Comparison of ENCODE assay signal across 9 mouse cellular contexts in the genomic region with DNA sequence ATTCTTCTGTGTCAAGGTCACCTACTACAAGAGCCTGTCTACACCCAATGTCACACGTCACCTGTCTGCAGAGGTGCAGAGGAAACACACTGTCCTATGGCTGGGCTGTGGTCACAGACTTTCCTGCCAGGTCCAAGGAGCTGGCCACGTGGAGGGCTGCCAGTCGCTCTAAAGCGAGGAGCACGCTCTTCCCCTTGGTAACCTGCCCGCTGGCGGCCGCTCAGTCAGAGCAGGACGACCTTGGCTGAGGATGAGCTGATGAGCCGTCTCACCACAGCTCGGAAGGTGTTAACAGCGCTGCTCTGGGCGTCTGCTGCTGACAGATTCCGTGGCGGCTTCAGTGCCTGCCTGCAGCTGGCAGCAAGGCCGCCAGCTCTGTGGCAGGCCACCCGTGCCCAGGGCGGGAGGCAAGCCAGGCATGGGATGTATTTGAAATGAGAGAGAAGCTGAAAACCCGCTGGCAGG. TPM values are rescaled to one million over a fixed set of nuclear protein-coding genes. Genes with fewer than 3 reads are reported as not detected.
A peak's percentile ranks its signal among the peaks of the same experiment; 100 is the strongest.
DNase-seq lines count a peak whose midpoint lies in the region; ATAC-seq and TF ChIP-seq lines count a peak whose summit lies in the region.
"Had no signal": no experiment of that assay in that cellular context is flagged by ENCODE, and none has a peak within 500 bp of the region (broad histone marks: within the 10 kb centered on the region; RNA-seq: fewer than 3 reads in every experiment).

No protein-coding gene starts in this region.

- 73% methylated on average over 19 of the region's 19 CpGs for WGBS in liver, adult 2 months
- 78% methylated on average over 19 of the region's 19 CpGs for WGBS in liver, postnatal 0 days (ENCODE audit: insufficient replicate concordance)
- WGBS in limb, embryonic 12.5 days = 75% methylated on average over 19 of the region's 19 CpGs

- no peak overlapping the region for H3K27ac ChIP-seq in liver, adult 2 months (replicated peaks; ENCODE audit: insufficient read depth, low read depth, low read length)
- H3K27ac ChIP-seq in liver, postnatal 0 days (ENCODE audit: low read depth) = no peak overlapping the region
- peak overlapping the region; percentile 29; the same call in 1 of the 2 replicates for H3K27ac ChIP-seq in limb, embryonic 12.5 days

- H3K79me2 ChIP-seq in liver, adult 2 months (ENCODE audit: control insufficient read depth, insufficient read depth, low read length) = no peaks in the 10 kb centered on the region

- no peak overlapping the region for H3K4me3 ChIP-seq in liver, adult 2 months (ENCODE audit: insufficient read depth, low read depth, low read length)
- no peak overlapping the region for H3K4me3 ChIP-seq in liver, postnatal 0 days (ENCODE audit: low read depth, low read length)
- H3K4me3 ChIP-seq in limb, embryonic 12.5 days (replicated peaks) = no peak overlapping the region
- H3K4me3 ChIP-seq: erythroblast, embryonic 14.5 days had no signal

- H3K27me3 ChIP-seq in liver, adult 2 months (ENCODE audit: control insufficient read depth, insufficient read depth, low read length) = no peaks in the 10 kb centered on the region
- H3K27me3 ChIP-seq in liver, postnatal 0 days (ENCODE audit: insufficient read depth, low read length) = no peaks in the 10 kb centered on the region
- no peaks in the 10 kb centered on the region for H3K27me3 ChIP-seq in limb, embryonic 12.5 days

- peak; percentile 93 for DNase-seq in liver, adult 2 months (ENCODE audit: extremely low read depth, low read depth, low spot score)
- no peak for DNase-seq in liver, postnatal 0 days
- peak; percentile 84 for DNase-seq in cerebellum, adult 9-11 months
- peak; percentile 87 for DNase-seq in gastrocnemius, postnatal 25 days
- DNase-seq in testis, postnatal 14 days (ENCODE audit: low spot score) = peak; percentile 61

- no peak overlapping the region for H3K4me2 ChIP-seq in liver, postnatal 0 days (ENCODE audit: low read depth, low read length)
- H3K4me2 ChIP-seq in limb, embryonic 12.5 days = no peak overlapping the region

- no peak for TF ChIP-seq EP300 in liver, postnatal 0 days (IDR thresholded peaks at IDR 0.05; ENCODE audit: low read depth)

- H3K9ac ChIP-seq in liver, adult 2 months (ENCODE audit: low read depth, low read length) = no peak overlapping the region
- H3K9ac ChIP-seq in liver, postnatal 0 days (replicated peaks) = no peak overlapping the region
- no peak overlapping the region for H3K9ac ChIP-seq in limb, embryonic 12.5 days (replicated peaks)

- no peak for ATAC-seq in liver, postnatal 0 days
- ATAC-seq in inflammation-experienced regulatory T-cells, adult 6 months = peak; percentile 52
- ATAC-seq in limb, embryonic 12.5 days (ENCODE audit: insufficient number of reproducible peaks, insufficient read depth, low FRiP score, low TSS enrichment, low read depth) = no peak
- ATAC-seq in CD4-positive, CD25-positive, alpha-beta regulatory T cell, adult 4 months = no peak

- no peaks in the 10 kb centered on the region for H3K9me3 ChIP-seq in liver, postnatal 0 days (ENCODE audit: low read length)
- H3K9me3 ChIP-seq in limb, embryonic 12.5 days = no peaks in the 10 kb centered on the region

- peaks cover 21% of the 10 kb centered on the region for H3K4me1 ChIP-seq in liver, adult 2 months (ENCODE audit: control insufficient read depth, insufficient read depth, low read length)
- H3K4me1 ChIP-seq in liver, postnatal 0 days (ENCODE audit: insufficient read depth) = peaks cover 7% of the 10 kb centered on the region
- peaks cover 15% of the 10 kb centered on the region for H3K4me1 ChIP-seq in limb, embryonic 12.5 days (replicated peaks)

- TF ChIP-seq POLR2A in liver, adult 2 months (IDR thresholded peaks at IDR 0.05; ENCODE audit: extremely low read depth, insufficient read depth, low read length) = no peak

- TF ChIP-seq CTCF in liver, adult 2 months (IDR thresholded peaks at IDR 0.05; ENCODE audit: low read depth, low read length) = no peak
- TF ChIP-seq CTCF in liver, postnatal 0 days (IDR thresholded peaks at IDR 0.05; ENCODE audit: low read depth) = no peak

- no peaks in the 10 kb centered on the region for H3K36me3 ChIP-seq in liver, adult 2 months (ENCODE audit: control insufficient read depth, insufficient read depth, low read length)
- peaks cover 3% of the 10 kb centered on the region; the same call in 1 of the 2 replicates for H3K36me3 ChIP-seq in liver, postnatal 0 days (replicated peaks; ENCODE audit: insufficient read depth, low read length)
- peaks cover 32% of the 10 kb centered on the region for H3K36me3 ChIP-seq in limb, embryonic 12.5 days

RNA-seq across cellular contexts. Expression of a gene that starts 25.6 kb away (rescaled TPM):
- 101 and 119 TPM in 2 replicates for total RNA-seq in liver, adult 2 months (2014; rRNA removed)
- polyA plus RNA-seq in liver, adult 2 months (2012; rRNA removed) = 56.4 and 61.8 TPM in 2 replicates
- 91.6 and 104 TPM in 2 replicates for polyA plus RNA-seq in liver, postnatal 0 days (2015; fragmentation: Nextera tagmentation; extraction: Ambion mirVana)
- 10 to 100 TPM; 34.6 to 45.1 TPM for total RNA-seq in gastrocnemius, postnatal 25 days (2021)
- polyA plus RNA-seq in inflammation-experienced regulatory T-cells, adult 6 months (2017; shearing (Covaris generic)) = 10 to 100 TPM; 25.7 to 49.9 (median 41.5) TPM
- 66.1 and 68.9 TPM in 2 replicates for polyA plus RNA-seq in limb, embryonic 12.5 days (2016; fragmentation: Nextera tagmentation; extraction: Ambion mirVana)
- 10 to 100 TPM; 34.6 to 37.7 TPM for polyA plus RNA-seq in CD4-positive, CD25-positive, alpha-beta regulatory T cell, adult 4 months (2017; shearing (Covaris generic))

RNA-seq across cellular contexts. Expression of a gene that starts 49.7 kb away (rescaled TPM):
- 17.2 and 18.1 TPM in 2 replicates for total RNA-seq in liver, adult 2 months (2014; rRNA removed)
- polyA plus RNA-seq in liver, adult 2 months (2012; rRNA removed) = 13.1 and 14.3 TPM in 2 replicates
- 10.6 and 11.2 TPM in 2 replicates for polyA plus RNA-seq in liver, postnatal 0 days (2015; fragmentation: Nextera tagmentation; extraction: Ambion mirVana)
- 10 to 100 TPM; 13.7 to 14.5 TPM for total RNA-seq in gastrocnemius, postnatal 25 days (2021)
- polyA plus RNA-seq in inflammation-experienced regulatory T-cells, adult 6 months (2017; shearing (Covaris generic)) = 10 to 100 TPM; 31.7 to 58.8 (median 40.1) TPM
- 42.1 and 43.0 TPM in 2 replicates for polyA plus RNA-seq in limb, embryonic 12.5 days (2016; fragmentation: Nextera tagmentation; extraction: Ambion mirVana)
- 10 to 100 TPM; 44.8 to 63.7 TPM for polyA plus RNA-seq in CD4-positive, CD25-positive, alpha-beta regulatory T cell, adult 4 months (2017; shearing (Covaris generic))

RNA-seq across cellular contexts. Expression of a gene that starts 51.0 kb away (rescaled TPM):
- 6.7 and 9.0 TPM in 2 replicates for total RNA-seq in liver, adult 2 months (2014; rRNA removed)
- polyA plus RNA-seq in liver, adult 2 months (2012; rRNA removed) = 16.6 and 18.1 TPM in 2 replicates
- 15.5 and 16.7 TPM in 2 replicates for polyA plus RNA-seq in liver, postnatal 0 days (2015; fragmentation: Nextera tagmentation; extraction: Ambion mirVana)
- 1 to 10 TPM; 5.8 to 7.7 TPM for total RNA-seq in gastrocnemius, postnatal 25 days (2021)
- 10 to 100 TPM; 27.4 to 36.6 (median 33.7) TPM for polyA plus RNA-seq in inflammation-experienced regulatory T-cells, adult 6 months (2017; shearing (Covaris generic))
- polyA plus RNA-seq in limb, embryonic 12.5 days (2016; fragmentation: Nextera tagmentation; extraction: Ambion mirVana) = 33.7 and 35.5 TPM in 2 replicates
- 10 to 100 TPM; 40.1 to 54.7 TPM for polyA plus RNA-seq in CD4-positive, CD25-positive, alpha-beta regulatory T cell, adult 4 months (2017; shearing (Covaris generic))

RNA-seq across cellular contexts. Expression of a gene that starts 51.2 kb away (rescaled TPM):
- 4.4 and 4.7 TPM in 2 replicates for total RNA-seq in liver, adult 2 months (2014; rRNA removed)
- 4.3 and 5.3 TPM in 2 replicates for polyA plus RNA-seq in liver, adult 2 months (2012; rRNA removed)
- polyA plus RNA-seq in liver, postnatal 0 days (2015; fragmentation: Nextera tagmentation; extraction: Ambion mirVana) = 9.6 and 10.4 TPM in 2 replicates
- 1 to 10 TPM; 4.8 to 5.4 TPM for total RNA-seq in gastrocnemius, postnatal 25 days (2021)
- polyA plus RNA-seq in inflammation-experienced regulatory T-cells, adult 6 months (2017; shearing (Covaris generic)) = 10 to 100 TPM; 21.7 to 32.7 (median 28.9) TPM
- polyA plus RNA-seq in limb, embryonic 12.5 days (2016; fragmentation: Nextera tagmentation; extraction: Ambion mirVana) = 32.7 and 33.7 TPM in 2 replicates
- 10 to 100 TPM; 31.1 to 47.1 TPM for polyA plus RNA-seq in CD4-positive, CD25-positive, alpha-beta regulatory T cell, adult 4 months (2017; shearing (Covaris generic))
